Mouse (Mus musculus): ENCODE results near the gene Mtor. TPM values are rescaled to one million over a fixed set of nuclear protein-coding genes. Genes with fewer than 3 reads are reported as not detected.

Gene Mtor
- total RNA-seq, 2 experiments from 2014 or later = 84.3 to 87.9 TPM

DNA sequence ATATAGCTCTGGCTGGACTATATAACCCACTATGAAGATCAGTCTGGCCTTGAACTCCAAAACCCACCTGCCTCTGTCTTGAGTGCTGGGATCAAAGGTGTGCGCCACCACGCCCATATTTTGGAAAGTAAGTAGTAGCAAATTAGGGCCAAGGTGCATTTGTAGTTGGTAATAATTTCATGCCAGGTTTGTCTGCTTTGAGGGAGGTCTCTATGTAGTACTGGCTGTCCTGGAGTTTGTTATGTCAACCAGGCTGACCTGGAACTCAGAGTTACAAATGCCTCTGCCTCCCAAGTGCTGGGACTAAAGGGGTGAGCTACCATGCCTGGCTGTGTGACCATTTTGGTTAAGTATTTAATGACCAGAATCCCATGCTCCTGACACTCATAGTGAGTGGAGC, 31.8 kb downstream of the Mtor start:
- no peak for DNase-seq (ENCODE audit: low spot score in 2 of 2)

- no peak for DNase-seq (ENCODE audit: low spot score in 2 of 2)
Observed at GRCm38 (mm10) chr4:148481557-148482168, 33.3 kb downstream of the Mtor start.

DNA sequence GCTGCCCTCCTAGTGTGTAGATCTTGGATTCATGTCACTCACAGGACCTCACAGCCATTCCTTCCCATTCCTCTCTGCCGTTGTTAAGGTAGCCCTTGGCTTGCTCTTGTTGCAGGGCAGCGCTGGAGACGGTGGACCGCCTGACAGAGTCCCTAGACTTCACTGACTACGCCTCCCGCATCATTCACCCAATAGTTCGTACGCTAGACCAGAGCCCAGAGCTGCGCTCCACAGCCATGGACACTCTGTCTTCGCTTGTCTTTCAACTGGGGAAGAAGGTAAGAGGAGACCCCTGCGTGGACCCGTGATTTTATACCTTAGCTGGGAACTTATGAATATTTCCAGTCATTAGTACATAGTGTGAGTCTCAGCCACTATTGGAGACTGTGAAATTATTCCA, 36.1 kb downstream of the Mtor start:
- DNase-seq (ENCODE audit: low spot score in 2 of 2) = no peak

DNA sequence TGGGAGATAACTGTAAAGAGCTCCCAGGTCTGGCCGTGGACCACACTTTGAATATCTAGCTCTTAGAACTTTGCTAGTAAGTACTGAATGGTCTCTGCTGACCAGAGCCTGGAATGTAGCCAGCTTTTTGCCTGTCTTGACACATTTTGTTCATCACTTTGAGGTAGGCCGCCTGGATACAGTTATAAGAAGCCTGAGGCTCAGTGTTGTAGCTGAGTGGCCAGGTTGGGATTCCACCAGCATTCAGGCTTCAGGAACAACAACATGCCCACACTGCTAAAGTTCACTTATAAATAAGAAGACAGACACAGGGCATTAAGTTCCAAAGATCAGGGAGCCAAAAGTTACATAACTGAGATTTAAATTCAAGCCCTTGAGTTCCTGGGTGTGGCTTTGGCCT, 39.4 kb downstream of the Mtor start:
- no peak for DNase-seq (ENCODE audit: low spot score in 2 of 2)

DNA sequence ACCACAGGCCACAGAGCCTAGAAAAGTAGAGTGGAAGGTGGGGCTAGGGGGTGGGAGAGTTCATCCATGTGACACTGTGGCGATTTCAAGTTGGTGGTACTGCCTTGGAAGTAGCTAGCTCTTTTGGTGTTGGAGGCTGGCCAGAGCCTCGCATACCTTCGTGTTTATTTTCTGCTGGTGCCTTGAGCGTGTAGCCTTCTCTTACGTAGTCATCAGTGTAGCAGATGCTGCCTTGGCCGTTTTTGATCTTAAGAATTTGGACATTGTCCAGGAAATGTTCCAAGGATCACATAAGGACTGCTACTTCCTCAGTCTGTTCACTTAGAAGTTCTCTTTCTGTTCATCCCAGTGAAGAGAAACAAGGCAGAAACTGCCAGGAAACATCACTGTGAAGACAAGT, 42.1 kb downstream of the Mtor start:
- no peak for DNase-seq (ENCODE audit: low spot score in 2 of 2)

- no peak for DNase-seq (ENCODE audit: low spot score in 2 of 2)
Observed at GRCm38 (mm10) chr4:148491448-148491847, 43.0 kb downstream of the Mtor start.

DNA sequence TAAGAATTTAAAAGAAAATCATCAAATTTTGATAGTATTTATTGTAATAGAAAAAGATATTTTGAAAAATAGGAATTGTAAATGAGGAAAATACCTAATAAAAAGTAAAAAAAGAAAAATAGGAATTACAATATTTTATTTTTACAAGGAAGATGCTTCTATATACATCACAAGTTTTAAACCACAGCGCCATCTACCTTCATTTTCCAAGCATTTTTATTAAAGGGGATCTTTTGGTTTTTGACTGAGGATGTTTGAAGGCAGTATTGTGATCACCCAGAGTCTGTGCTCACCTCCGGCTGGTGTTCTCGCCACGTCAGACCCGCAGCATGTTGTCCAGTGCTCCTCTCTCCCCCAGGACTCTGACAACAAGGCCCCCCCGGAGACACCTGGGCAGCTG, 46.7 kb downstream of the Mtor start:
- no peak for DNase-seq (ENCODE audit: low spot score in 2 of 2)

- DNase-seq (ENCODE audit: low spot score in 2 of 2) = no peak
Observed at GRCm38 (mm10) chr4:148495874-148496689, 47.7 kb downstream of the Mtor start.

- DNase-seq (ENCODE audit: low spot score in 2 of 2) = no peak
Observed at GRCm38 (mm10) chr4:148500410-148500867, 52.0 kb downstream of the Mtor start, which contains the start of gene Angptl7. Gene Angptl7, minus strand, starts transcription at chr4:148500460.

DNA sequence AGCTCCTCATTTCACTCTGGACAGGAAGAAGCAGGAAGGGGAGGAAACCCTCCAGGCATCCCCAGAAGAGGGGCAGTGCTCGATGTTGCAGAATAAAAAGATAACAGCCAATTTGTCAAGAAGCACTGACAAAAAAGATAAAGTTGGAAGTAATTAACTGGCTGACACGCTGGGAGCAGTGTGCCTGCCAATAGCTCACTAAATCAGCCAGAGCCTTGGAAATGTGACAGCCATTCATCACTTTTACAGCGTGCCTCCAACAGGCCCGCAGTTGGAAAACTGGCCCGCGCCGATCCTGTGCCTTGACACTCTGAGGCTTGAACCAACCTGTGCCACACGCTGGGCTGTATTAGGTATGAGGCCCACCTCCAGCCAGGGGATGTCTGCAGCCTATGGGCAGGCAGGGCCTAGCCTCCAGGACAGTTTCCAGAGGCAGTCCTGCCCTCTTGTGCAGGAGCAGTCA, 56.1 kb downstream of the Mtor start:
- DNase-seq (ENCODE audit: low spot score in 2 of 2) = peak in 1 of 2 experiments; percentile 17

DNA sequence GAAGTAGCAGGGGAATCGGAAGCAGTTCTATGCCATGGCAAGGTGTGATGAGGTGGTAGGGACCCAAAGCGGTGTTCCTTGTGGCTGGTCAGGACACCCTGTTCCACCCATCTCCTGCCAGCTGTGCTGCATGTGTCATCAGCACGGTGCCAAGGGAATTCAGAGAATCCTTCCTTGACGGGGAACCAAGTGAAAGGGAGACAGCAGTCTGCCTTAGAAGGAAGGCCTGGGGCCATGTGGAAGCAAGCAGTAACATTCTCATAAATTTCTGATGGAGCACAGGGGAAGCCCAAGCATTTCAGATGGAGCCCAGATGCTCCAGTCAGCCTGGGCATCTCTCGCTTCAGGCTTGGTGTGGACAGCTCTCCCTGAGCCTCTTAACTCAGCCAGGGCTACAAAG, 59.2 kb downstream of the Mtor start:
- no peak for DNase-seq (ENCODE audit: low spot score in 2 of 2)

GRCm38 (mm10) chr4:148508084-148508849, 59.9 kb downstream of the Mtor start:
- no peak for DNase-seq (ENCODE audit: low spot score in 2 of 2)

DNA sequence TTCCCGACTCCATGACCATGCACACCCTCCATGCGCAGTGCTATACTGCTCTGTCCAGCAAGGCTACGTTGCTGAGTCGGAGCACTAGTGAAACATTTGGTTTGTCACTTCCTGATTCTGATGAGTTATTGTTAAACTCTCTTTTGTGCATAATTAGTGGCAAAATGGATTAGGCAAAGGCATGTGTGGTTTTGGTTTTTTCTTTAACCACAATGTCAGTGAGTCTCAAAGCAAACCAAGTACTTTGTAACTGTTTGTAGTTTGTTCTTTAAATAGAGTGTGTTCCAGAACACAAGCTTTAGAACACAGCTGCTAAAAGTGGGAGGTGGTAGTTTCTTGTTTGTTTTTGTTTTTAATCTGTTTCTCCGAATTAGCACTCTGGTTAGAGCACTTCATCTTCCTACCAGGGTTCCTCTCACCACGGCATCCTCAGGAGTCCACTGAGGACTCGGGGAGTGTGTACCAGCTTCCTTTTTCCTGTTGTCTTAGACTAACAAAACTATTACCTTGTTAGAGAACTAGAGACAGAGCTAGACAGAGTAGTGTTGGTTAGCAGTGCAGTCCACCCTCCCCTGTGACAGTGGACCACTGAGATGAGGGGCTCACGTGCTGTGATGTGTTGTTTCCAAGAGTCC, 61.2 kb downstream of the Mtor start:
- no peak for DNase-seq (ENCODE audit: low spot score in 2 of 2)

GRCm38 (mm10) chr4:148510691-148511090, 62.3 kb downstream of the Mtor start:
- DNase-seq (ENCODE audit: low spot score in 2 of 2) = no peak

- no peak for DNase-seq (ENCODE audit: low spot score in 2 of 2)
Observed at GRCm38 (mm10) chr4:148511334-148511733, 62.9 kb downstream of the Mtor start.

- DNase-seq (ENCODE audit: low spot score in 2 of 2) = no peak
Observed at GRCm38 (mm10) chr4:148513021-148513559, 64.7 kb downstream of the Mtor start.

DNA sequence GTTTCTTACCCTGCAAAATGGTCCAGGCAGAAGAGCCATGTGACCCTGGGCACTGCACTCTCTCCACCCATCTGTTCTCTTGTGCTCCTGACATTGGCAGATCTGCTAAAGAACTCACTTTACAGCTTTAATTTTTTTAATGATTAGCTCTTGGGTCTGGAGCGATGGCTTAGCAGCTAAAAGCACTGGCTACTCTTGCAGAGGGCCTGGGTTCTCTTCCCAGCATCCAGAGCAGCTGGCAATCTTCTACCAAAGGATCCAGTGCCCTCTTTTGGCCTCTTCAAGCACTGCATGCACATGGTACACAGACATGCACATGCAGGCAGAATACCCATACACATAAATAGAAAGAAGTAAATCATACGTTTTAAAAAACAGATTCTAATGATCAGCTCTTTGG, 66.9 kb downstream of the Mtor start:
- DNase-seq (ENCODE audit: low spot score in 2 of 2) = no peak

GRCm38 (mm10) chr4:148517809-148518208, 69.4 kb downstream of the Mtor start:
- DNase-seq (ENCODE audit: low spot score in 2 of 2) = no peak

GRCm38 (mm10) chr4:148518235-148518795, 69.9 kb downstream of the Mtor start:
- DNase-seq (ENCODE audit: low spot score in 2 of 2) = no peak

DNA sequence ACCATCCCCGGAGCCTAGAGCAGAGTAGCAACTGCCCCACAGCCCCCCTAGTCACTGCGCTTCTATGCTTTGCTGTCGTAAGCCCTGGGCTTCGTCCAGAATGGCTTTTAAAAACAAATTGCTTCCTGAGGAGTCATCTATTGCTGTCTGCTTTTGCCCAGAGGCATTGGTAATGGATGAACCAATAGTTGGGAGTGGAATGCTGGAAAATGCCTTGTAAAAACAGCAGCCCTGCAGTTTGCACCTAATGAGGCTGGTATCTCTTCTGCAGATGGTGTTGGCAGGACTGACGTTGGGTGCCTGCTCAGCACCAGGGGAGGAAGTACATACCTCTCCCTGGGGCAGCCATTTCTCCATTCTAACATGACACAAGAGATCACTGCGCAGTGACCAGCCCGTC, 75.1 kb downstream of the Mtor start:
- no peak for DNase-seq (ENCODE audit: low spot score in 2 of 2)
